Mouse (Mus musculus) C2C12 (cell line): ENCODE results near the gene Cdr2l. TPM values are rescaled to one million over a fixed set of nuclear protein-coding genes. Genes with fewer than 3 reads are reported as not detected.
A peak's percentile ranks its signal among the peaks of the same experiment; 100 is the strongest.

Source experiments
- H3K27me3 ChIP-seq: one replicate; pipeline ENCODE4 v1.6.1; 2011; ENCODE audit not compliant: control insufficient read depth, insufficient read depth, insufficient read length
- H3K36me3 ChIP-seq: one replicate; pipeline ENCODE4 v1.6.1; 2011; ENCODE audit not compliant: control insufficient read depth, insufficient read depth
- H3K4me3 ChIP-seq: one replicate; pipeline ENCODE4 v1.5.1; 2011; ENCODE audit warnings: mild to moderate bottlenecking, control low read depth; ENCODE audit not compliant: poor library complexity, insufficient read depth, severe bottlenecking
- H3K79me2 ChIP-seq: one replicate; pipeline ENCODE4 v1.6.1; 2011; ENCODE audit not compliant: control insufficient read depth, insufficient read depth
- H3K79me3 ChIP-seq: one replicate; pipeline ENCODE4 v1.6.1; 2011; ENCODE audit warnings: low read depth, control low read depth
- H3ac ChIP-seq: one replicate; pipeline ENCODE3; 2011; ENCODE audit warnings: low read depth; ENCODE audit not compliant: control insufficient read depth, insufficient read length
- CEBPB ChIP-seq: IDR thresholded peaks from one replicate; pipeline ENCODE4 v1.6.1; 2011; ENCODE audit warnings: low read depth, mild to moderate bottlenecking, control low read depth, moderate library complexity
- CTCF ChIP-seq: IDR thresholded peaks from one replicate; pipeline ENCODE4 v1.5.1; 2011; ENCODE audit not compliant: control insufficient read depth, insufficient read depth, insufficient read length
- FOSL1 ChIP-seq: IDR thresholded peaks from one replicate; pipeline ENCODE4 v1.8.0; 2011; ENCODE audit warnings: mild to moderate bottlenecking, low read length; ENCODE audit not compliant: poor library complexity, insufficient read depth, severe bottlenecking
- MAX ChIP-seq: IDR thresholded peaks from one replicate; pipeline ENCODE4 v1.6.1; 2011; ENCODE audit warnings: mild to moderate bottlenecking, control low read depth
- MYOD1 ChIP-seq: IDR thresholded peaks from one replicate; pipeline ENCODE4 v1.6.1; 2011; ENCODE audit warnings: low read depth; ENCODE audit not compliant: control insufficient read depth, insufficient read length
- MYOG ChIP-seq: IDR thresholded peaks from one replicate; pipeline ENCODE4 v1.6.1; 2011; ENCODE audit not compliant: control insufficient read depth, insufficient read length; ENCODE audit errors: extremely low read depth
- USF1 ChIP-seq: IDR thresholded peaks from one replicate; pipeline ENCODE4 v1.6.1; 2011; ENCODE audit warnings: low read depth, mild to moderate bottlenecking, control low read depth, moderate library complexity
- polyA plus RNA-seq: library from polyadenylated mRNA; unstranded; fragments of >200 nt; fragmentation: generic; extraction: Trizol; gene quantifications from one replicate; pipeline ENCODE4 v1.2.1, GENCODE M21; 2012; ENCODE audit warnings: missing spikeins

Gene Cdr2l
- polyA plus RNA-seq, 1 experiment = 23.2 TPM

GRCm38 (mm10) chr11:115435596-115436337 lies 54.1 kb downstream of the Cdr2l start:
- H3K79me3 ChIP-seq = no peaks in the 10 kb centered on the region
- H3ac ChIP-seq = no peak overlapping the region
- TF ChIP-seq CTCF (no peak), MYOG (no peak), MAX (no peak), FOSL1 (no peak), CEBPB (no peak), MYOD1 (no peak), USF1 (no peak)
- no peak overlapping the region for H3K4me3 ChIP-seq
- H3K79me2 ChIP-seq = no peaks in the 10 kb centered on the region
- H3K36me3 ChIP-seq = peaks cover 5% of the 10 kb centered on the region
- no peaks in the 10 kb centered on the region for H3K27me3 ChIP-seq

- TF ChIP-seq USF1 (peak; percentile 36), MYOD1 (no peak), CEBPB (no peak), FOSL1 (no peak), MYOG (no peak)
- H3K79me3 ChIP-seq = no peaks in the 10 kb centered on the region
- H3K36me3 ChIP-seq = no peaks in the 10 kb centered on the region
- no peak overlapping the region for H3ac ChIP-seq
- no peaks in the 10 kb centered on the region for H3K27me3 ChIP-seq
- H3K4me3 ChIP-seq = no peak overlapping the region
- H3K79me2 ChIP-seq = no peaks in the 10 kb centered on the region
These were observed 55.9 kb downstream of the Cdr2l start for GRCm38 (mm10) chr11:115437571-115438122.

GRCm38 (mm10) chr11:115439326-115439725 lies 57.6 kb downstream of the Cdr2l start:
- Histone ChIP-seq H3K27me3 (no peaks in the 10 kb centered on the region), H3K79me3 (no peaks in the 10 kb centered on the region), H3ac (no peak overlapping the region), H3K36me3 (no peaks in the 10 kb centered on the region), H3K79me2 (no peaks in the 10 kb centered on the region), H3K4me3 (no peak overlapping the region)
- peak; percentile 21 for TF ChIP-seq FOSL1
- no peak for TF ChIP-seq MYOD1

GRCm38 (mm10) chr11:115439906-115440595 lies 58.3 kb downstream of the Cdr2l start, which contains the start of gene Trim80:
Gene Trim80, plus strand, starts transcription at chr11:115440545.
- Histone ChIP-seq H3ac (no peak within 1 kb of the TSS), H3K27me3 (no peaks in the 10 kb centered on the region), H3K36me3 (no peaks in the 10 kb centered on the region), H3K4me3 (no peak within 1 kb of the TSS), H3K79me3 (no peaks in the 10 kb centered on the region), H3K79me2 (no peaks in the 10 kb centered on the region)
- TF ChIP-seq MAX = no peak
- TF ChIP-seq FOSL1 = no peak

- Histone ChIP-seq H3K4me3 (no peak overlapping the region), H3K79me2 (no peaks in the 10 kb centered on the region)
- TF ChIP-seq CEBPB (no peak), USF1 (no peak), CTCF (no peak), FOSL1 (no peak), MAX (no peak), MYOD1 (no peak), MYOG (no peak)
These were observed 59.7 kb downstream of the Cdr2l start for GRCm38 (mm10) chr11:115441417-115441816.

More at GRCm38 (mm10) chr11:115441417-115441816, 59.7 kb downstream of the Cdr2l start:
- H3K36me3 ChIP-seq = no peaks in the 10 kb centered on the region
- no peak overlapping the region for H3ac ChIP-seq
- no peaks in the 10 kb centered on the region for H3K79me3 ChIP-seq
- peaks cover 3% of the 10 kb centered on the region for H3K27me3 ChIP-seq

Other genes starting within 250 kb of the Cdr2l start
- not detected for gene Cd300lf, start 247.9 kb upstream of the Cdr2l start, polyA plus RNA-seq
- gene Slc9a3r1, start 218.6 kb upstream of the Cdr2l start, polyA plus RNA-seq = 19.1 TPM
- 6.6 TPM for gene Tmem104, start 194.4 kb upstream of the Cdr2l start, polyA plus RNA-seq
- 9.1 TPM for gene Nat9, start 194.1 kb upstream of the Cdr2l start, polyA plus RNA-seq
- not detected for gene Grin2c, start 114.7 kb upstream of the Cdr2l start, polyA plus RNA-seq
- 10.7 TPM for gene Fdxr, start 104.9 kb upstream of the Cdr2l start, polyA plus RNA-seq
- gene Fads6, start 84.3 kb upstream of the Cdr2l start, polyA plus RNA-seq = 0.21 TPM
- not detected for gene Otop2, start 74.8 kb upstream of the Cdr2l start, polyA plus RNA-seq
- gene Ush1g, start 59.9 kb upstream of the Cdr2l start, polyA plus RNA-seq = 0.01 TPM
- not detected for gene Otop3, start 47.2 kb upstream of the Cdr2l start, polyA plus RNA-seq
- 14.4 TPM for gene Hid1, start 14.2 kb upstream of the Cdr2l start, polyA plus RNA-seq
- 186 TPM for gene Mrpl58, start 21.8 kb downstream of the Cdr2l start, polyA plus RNA-seq
- 530 TPM for gene Atp5h, start 38.0 kb downstream of the Cdr2l start, polyA plus RNA-seq
- 26.7 TPM for gene Kctd2, start 38.2 kb downstream of the Cdr2l start, polyA plus RNA-seq
- gene Trim80, start 58.6 kb downstream of the Cdr2l start, polyA plus RNA-seq = not detected
- gene Slc16a5, start 80.6 kb downstream of the Cdr2l start, polyA plus RNA-seq = 0.07 TPM
- gene Armc7, start 93.8 kb downstream of the Cdr2l start, polyA plus RNA-seq = 5.4 TPM
- 109 TPM for gene Nt5c, start 109.9 kb downstream of the Cdr2l start, polyA plus RNA-seq
- gene Jpt1, start 132.5 kb downstream of the Cdr2l start, polyA plus RNA-seq = 320 TPM
- gene Sumo2, start 154.4 kb downstream of the Cdr2l start, polyA plus RNA-seq = 384 TPM
- 110 TPM for gene Nup85, start 182.5 kb downstream of the Cdr2l start, polyA plus RNA-seq
- 79.7 TPM for gene Mrps7, start 222.0 kb downstream of the Cdr2l start, polyA plus RNA-seq
- gene Gga3, start 222.1 kb downstream of the Cdr2l start, polyA plus RNA-seq = 16.0 TPM
- gene Mif4gd, start 231.1 kb downstream of the Cdr2l start, polyA plus RNA-seq = 13.4 TPM
- gene Slc25a19, start 246.4 kb downstream of the Cdr2l start, polyA plus RNA-seq = 13.7 TPM